Mouse (Mus musculus): ENCODE measurements at regions not wholly inside any gene's neighbourhood (a gene's known extent, or its start where the extent isn't known, plus 50 kb on each side); places are given as distances from the start of the nearest gene placed in this dataset.

DNA sequence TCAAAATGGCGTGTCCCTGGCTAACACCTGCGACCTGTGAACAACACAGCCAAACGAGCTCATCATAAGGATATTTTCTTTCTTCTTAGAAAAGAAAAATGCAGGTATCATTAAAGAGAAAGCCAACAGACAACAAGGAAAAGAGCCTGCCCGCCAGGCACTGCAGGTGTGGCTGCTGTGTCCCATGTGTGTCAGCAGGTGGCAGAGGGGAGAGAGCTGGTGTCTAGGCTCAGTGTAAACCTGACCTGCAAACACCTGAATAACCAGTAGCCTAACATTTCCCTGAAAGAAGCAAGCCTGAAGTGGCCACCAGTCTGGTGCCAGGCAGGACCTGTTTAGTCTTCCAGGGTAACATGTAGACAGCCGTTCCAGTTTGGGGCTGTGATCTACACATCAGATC lies 294.9 kb downstream of the Matn1 start:
- TF ChIP-seq CTCF (IDR thresholded peaks at IDR 0.05; ENCODE audit: insufficient read depth, low read depth, low read length), result no peak
- no peak for TF ChIP-seq POLR2A (IDR thresholded peaks at IDR 0.05; ENCODE audit: insufficient read depth, low read depth, low read length)
